Mouse (Mus musculus) liver, postnatal 0 days (tissue): Measurements from ENCODE around the gene Ppp1r9a.

Experiments
- CTCF ChIP-seq: sonication (generic); IDR thresholded peaks from 2 replicates; pipeline ENCODE4 v1.5.1; 2016; ENCODE audit warnings: antibody characterized with exemption, low read depth
- EP300 ChIP-seq: IDR thresholded peaks from 2 replicates; pipeline ENCODE4 v1.6.1; 2016; ENCODE audit warnings: antibody characterized with exemption, low read depth, mild to moderate bottlenecking

DNA sequence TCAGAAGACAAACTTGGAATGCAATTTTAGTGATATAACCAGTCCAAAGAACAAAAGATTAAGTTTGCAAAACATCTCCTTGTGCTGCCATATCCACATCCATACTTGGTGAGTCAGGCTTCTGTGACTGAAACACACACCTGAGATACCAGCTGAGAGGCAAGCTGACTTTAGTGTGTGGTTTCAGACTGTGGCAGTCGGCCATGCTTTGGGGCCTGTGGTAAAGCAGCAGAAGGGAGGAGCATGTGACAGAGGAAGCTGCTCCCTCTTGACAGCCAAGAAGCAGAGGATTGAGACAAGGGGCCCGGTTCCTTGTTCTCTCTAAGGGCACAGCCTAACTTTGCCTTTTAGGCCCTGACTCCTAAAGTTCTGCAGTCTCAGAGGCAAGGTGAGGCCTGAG lies 149.6 kb downstream of the Ppp1r9a start:
- TF ChIP-seq CTCF (no peak), EP300 (no peak)
